Mouse (Mus musculus): ENCODE data around the gene Ttc5. TPM values are rescaled to one million over a fixed set of nuclear protein-coding genes. Genes with fewer than 3 reads are reported as not detected.
A peak's percentile ranks its signal among the peaks of the same experiment; 100 is the strongest.

Ttc5 gene
- polyA plus RNA-seq, 1 experiment, result 26.7 TPM

- Histone ChIP-seq H3ac (ENCODE audit: control insufficient read depth, insufficient read length) (no peak overlapping the region), H3K4me3 (no peak overlapping the region), H3K27me3 (ENCODE audit: control insufficient read depth, insufficient read depth, insufficient read length) (no peaks in the 10 kb centered on the region), H3K36me3 (ENCODE audit: control insufficient read depth, insufficient read depth) (no peaks in the 10 kb centered on the region), H3K4me2 (ENCODE audit: low read depth) (no peak overlapping the region), H3K79me2 (ENCODE audit: control insufficient read depth, insufficient read depth) (no peaks in the 10 kb centered on the region)
- no peak for TF ChIP-seq MYOD1 (IDR thresholded peaks at IDR 0.05; ENCODE audit: control insufficient read depth in 1 of 3, insufficient read length in 2 of 3, low read depth in 2 of 3)
- no peak for TF ChIP-seq TCF12 (IDR thresholded peaks at IDR 0.05; ENCODE audit: insufficient read depth, poor library complexity, severe bottlenecking)
- no peak for TF ChIP-seq POLR2AphosphoS2 (IDR thresholded peaks at IDR 0.05; ENCODE audit: insufficient read length, low read depth)
- no peak for TF ChIP-seq TCF3 (IDR thresholded peaks at IDR 0.05; ENCODE audit: insufficient read length, low read depth)
- TF ChIP-seq E2F4 (IDR thresholded peaks at IDR 0.05; ENCODE audit: insufficient read depth), result no peak
Measured at GRCm38 (mm10) chr14:50796464-50796863, 11.1 kb upstream of the Ttc5 start.

GRCm38 (mm10) chr14:50795965-50796364, 10.6 kb upstream of the Ttc5 start:
- Histone ChIP-seq H3K4me3 (no peak overlapping the region), H3K27me3 (ENCODE audit: control insufficient read depth, insufficient read depth, insufficient read length) (no peaks in the 10 kb centered on the region), H3K79me2 (ENCODE audit: control insufficient read depth, insufficient read depth) (no peaks in the 10 kb centered on the region), H3ac (ENCODE audit: control insufficient read depth, insufficient read length) (no peak overlapping the region), H3K36me3 (ENCODE audit: control insufficient read depth, insufficient read depth) (no peaks in the 10 kb centered on the region), H3K4me2 (ENCODE audit: low read depth) (no peak overlapping the region)
- TF ChIP-seq E2F4 (IDR thresholded peaks at IDR 0.05; ENCODE audit: insufficient read depth) (no peak), MAX (IDR thresholded peaks at IDR 0.05; ENCODE audit: low read depth) (no peak), POLR2AphosphoS2 (IDR thresholded peaks at IDR 0.05; ENCODE audit: insufficient read length, low read depth) (no peak), TCF12 (IDR thresholded peaks at IDR 0.05; ENCODE audit: insufficient read depth, poor library complexity, severe bottlenecking) (no peak), REST (IDR thresholded peaks at IDR 0.05; ENCODE audit: insufficient read depth, insufficient read length) (no peak), MYOG (IDR thresholded peaks at IDR 0.05; ENCODE audit: control insufficient read depth in 1 of 3, insufficient read depth in 1 of 3, insufficient read length in 2 of 3, low read depth in 2 of 3) (no peak), CEBPB (IDR thresholded peaks at IDR 0.05; ENCODE audit: insufficient read depth, poor library complexity, severe bottlenecking) (no peak), TCF3 (IDR thresholded peaks at IDR 0.05; ENCODE audit: insufficient read length, low read depth) (no peak), MYOD1 (IDR thresholded peaks at IDR 0.05; ENCODE audit: control insufficient read depth in 1 of 3, insufficient read length in 2 of 3, low read depth in 2 of 3) (no peak), USF1 (IDR thresholded peaks at IDR 0.05; ENCODE audit: low read depth) (no peak), POLR2A (IDR thresholded peaks at IDR 0.05; ENCODE audit: insufficient read length, low read depth) (no peak), SRF (IDR thresholded peaks at IDR 0.05; ENCODE audit: control insufficient read depth, insufficient read length, low read depth) (no peak)

GRCm38 (mm10) chr14:50795261-50795935, 10.1 kb upstream of the Ttc5 start:
- no peaks in the 10 kb centered on the region for H3K27me3 ChIP-seq (ENCODE audit: control insufficient read depth, insufficient read depth, insufficient read length)
- H3K36me3 ChIP-seq (ENCODE audit: control insufficient read depth, insufficient read depth), result no peaks in the 10 kb centered on the region
- TF ChIP-seq USF1 (IDR thresholded peaks at IDR 0.05; ENCODE audit: low read depth), result no peak

GRCm38 (mm10) chr14:50788157-50788556, 2.8 kb upstream of the Ttc5 start:
- H3K4me2 ChIP-seq (ENCODE audit: low read depth), result no peak overlapping the region
- H3K4me3 ChIP-seq, result no peak overlapping the region
- H3ac ChIP-seq (ENCODE audit: control insufficient read depth, insufficient read length), result no peak overlapping the region
- no peak for TF ChIP-seq REST (IDR thresholded peaks at IDR 0.05; ENCODE audit: insufficient read depth, insufficient read length)
- no peak for TF ChIP-seq USF1 (IDR thresholded peaks at IDR 0.05; ENCODE audit: low read depth)
- no peak for TF ChIP-seq MYOD1 (IDR thresholded peaks at IDR 0.05; ENCODE audit: control insufficient read depth in 1 of 3, insufficient read length in 2 of 3, low read depth in 2 of 3)
- no peak for TF ChIP-seq CEBPB (IDR thresholded peaks at IDR 0.05; ENCODE audit: insufficient read depth, poor library complexity, severe bottlenecking)
- TF ChIP-seq E2F4 (IDR thresholded peaks at IDR 0.05; ENCODE audit: insufficient read depth), result no peak
- peaks cover 13% of the 10 kb centered on the region for H3K79me2 ChIP-seq (ENCODE audit: control insufficient read depth, insufficient read depth)
- H3K27me3 ChIP-seq (ENCODE audit: control insufficient read depth, insufficient read depth, insufficient read length), result no peaks in the 10 kb centered on the region
- no peaks in the 10 kb centered on the region for H3K36me3 ChIP-seq (ENCODE audit: control insufficient read depth, insufficient read depth)

More at GRCm38 (mm10) chr14:50795261-50795935, 10.1 kb upstream of the Ttc5 start:
- Histone ChIP-seq H3K79me2 (ENCODE audit: control insufficient read depth, insufficient read depth) (no peaks in the 10 kb centered on the region), H3K4me2 (ENCODE audit: low read depth) (no peak overlapping the region), H3K4me3 (no peak overlapping the region), H3ac (ENCODE audit: control insufficient read depth, insufficient read length) (no peak overlapping the region)

- Histone ChIP-seq H3K36me3 (ENCODE audit: control insufficient read depth, insufficient read depth) (peaks cover 4% of the 10 kb centered on the region), H3ac (ENCODE audit: control insufficient read depth, insufficient read length) (no peak overlapping the region), H3K4me2 (ENCODE audit: low read depth) (peak overlapping the region; percentile 89), H3K27me3 (ENCODE audit: control insufficient read depth, insufficient read depth, insufficient read length) (no peaks in the 10 kb centered on the region), H3K4me3 (peak overlapping the region; percentile 48), H3K79me2 (ENCODE audit: control insufficient read depth, insufficient read depth) (peaks cover 26% of the 10 kb centered on the region)
- TF ChIP-seq POLR2AphosphoS2 (IDR thresholded peaks at IDR 0.05; ENCODE audit: insufficient read length, low read depth) (no peak), TCF12 (IDR thresholded peaks at IDR 0.05; ENCODE audit: insufficient read depth, poor library complexity, severe bottlenecking) (no peak), USF1 (IDR thresholded peaks at IDR 0.05; ENCODE audit: low read depth) (no peak), REST (IDR thresholded peaks at IDR 0.05; ENCODE audit: insufficient read depth, insufficient read length) (no peak), POLR2A (IDR thresholded peaks at IDR 0.05; ENCODE audit: insufficient read length, low read depth) (no peak), MYOD1 (IDR thresholded peaks at IDR 0.05; ENCODE audit: control insufficient read depth in 1 of 3, insufficient read length in 2 of 3, low read depth in 2 of 3) (no peak), CEBPB (IDR thresholded peaks at IDR 0.05; ENCODE audit: insufficient read depth, poor library complexity, severe bottlenecking) (no peak), MAX (IDR thresholded peaks at IDR 0.05; ENCODE audit: low read depth) (no peak), MYOG (IDR thresholded peaks at IDR 0.05; ENCODE audit: control insufficient read depth in 1 of 3, insufficient read depth in 1 of 3, insufficient read length in 2 of 3, low read depth in 2 of 3) (no peak), E2F4 (IDR thresholded peaks at IDR 0.05; ENCODE audit: insufficient read depth) (no peak), SRF (IDR thresholded peaks at IDR 0.05; ENCODE audit: control insufficient read depth, insufficient read length, low read depth) (no peak), TCF3 (IDR thresholded peaks at IDR 0.05; ENCODE audit: insufficient read length, low read depth) (no peak)
Measured at GRCm38 (mm10) chr14:50784391-50785250, 698 bp downstream of the Ttc5 start.
